In genomic region chr7:17007300-17007699, GRCm38 (mm10) we compare ENCODE assay signal across 9 mouse cellular contexts. TPM values are rescaled to one million over a fixed set of nuclear protein-coding genes. Genes with fewer than 3 reads are reported as not detected.
DNase-seq lines count a peak whose midpoint lies in the region; ATAC-seq and TF ChIP-seq lines count a peak whose summit lies in the region.
"Had no signal": no experiment of that assay in that cellular context is flagged by ENCODE, and none has a peak within 500 bp of the region (broad histone marks: within the 10 kb centered on the region; RNA-seq: fewer than 3 reads in every experiment).

No protein-coding gene starts in this region.

- peaks cover 26% of the 10 kb centered on the region for H3K4me1 ChIP-seq in liver, adult 2 months (ENCODE audit: control insufficient read depth, insufficient read depth, low read length)
- H3K4me1 ChIP-seq in liver, embryonic 11.5 days (replicated peaks; ENCODE audit: control insufficient read depth, insufficient read depth, low read length), result no peaks in the 10 kb centered on the region
- no peaks in the 10 kb centered on the region for H3K4me1 ChIP-seq in kidney, embryonic 16.5 days (ENCODE audit: insufficient read depth, low read length)
- no peaks in the 10 kb centered on the region for H3K4me1 ChIP-seq in stomach, postnatal 0 days (replicated peaks; ENCODE audit: control insufficient read depth, insufficient read depth)
- H3K4me1 ChIP-seq in heart, embryonic 11.5 days (ENCODE audit: control insufficient read depth, insufficient read depth, low read length), result no peaks in the 10 kb centered on the region
- H3K4me1 ChIP-seq: forebrain, embryonic 13.5 days had no signal

- TF ChIP-seq CTCF in liver, adult 2 months (IDR thresholded peaks at IDR 0.05; ENCODE audit: low read depth, low read length), result peak; percentile 90
- TF ChIP-seq CTCF in stomach, postnatal 0 days (IDR thresholded peaks at IDR 0.05; ENCODE audit: low read depth), result peak; percentile 93

- H3K9ac ChIP-seq in liver, adult 2 months (ENCODE audit: low read depth, low read length), result no peak overlapping the region
- no peak overlapping the region for H3K9ac ChIP-seq in liver, embryonic 11.5 days (ENCODE audit: low read depth, low read length)
- H3K9ac ChIP-seq in kidney, embryonic 16.5 days (replicated peaks; ENCODE audit: low read length), result no peak overlapping the region
- no peak overlapping the region for H3K9ac ChIP-seq in stomach, postnatal 0 days (ENCODE audit: low read length)
- no peak overlapping the region for H3K9ac ChIP-seq in heart, embryonic 11.5 days (ENCODE audit: low read depth, low read length)
- H3K9ac ChIP-seq: forebrain, embryonic 13.5 days; liver, embryonic 13.5 days had no signal

- no peak overlapping the region for H3K4me3 ChIP-seq in liver, adult 2 months (ENCODE audit: insufficient read depth, low read depth, low read length)
- H3K4me3 ChIP-seq in liver, embryonic 11.5 days (ENCODE audit: low read depth, low read length), result no peak overlapping the region
- no peak overlapping the region for H3K4me3 ChIP-seq in kidney, embryonic 16.5 days (ENCODE audit: low read length)
- H3K4me3 ChIP-seq in stomach, postnatal 0 days (ENCODE audit: low read depth, low read length), result no peak overlapping the region
- H3K4me3 ChIP-seq in heart, embryonic 11.5 days (ENCODE audit: low read depth, low read length), result no peak overlapping the region
- H3K4me3 ChIP-seq: forebrain, embryonic 13.5 days; liver, embryonic 13.5 days had no signal

- peak overlapping the region; percentile 35 for H3K27ac ChIP-seq in liver, adult 2 months (replicated peaks; ENCODE audit: insufficient read depth, low read depth, low read length)
- no peak overlapping the region for H3K27ac ChIP-seq in liver, embryonic 11.5 days (ENCODE audit: low read depth, low read length)
- H3K27ac ChIP-seq in kidney, embryonic 16.5 days (ENCODE audit: low read length), result no peak overlapping the region
- no peak overlapping the region for H3K27ac ChIP-seq in stomach, postnatal 0 days (replicated peaks)
- no peak overlapping the region for H3K27ac ChIP-seq in heart, embryonic 11.5 days (ENCODE audit: low read depth, low read length)
- H3K27ac ChIP-seq: forebrain, embryonic 13.5 days; liver, embryonic 13.5 days had no signal

- no peak for TF ChIP-seq POLR2A in liver, adult 2 months (IDR thresholded peaks at IDR 0.05; ENCODE audit: extremely low read depth, insufficient read depth, low read length)

- 56% methylated on average over 4 of the region's 4 CpGs for WGBS in liver, adult 2 months
- 83% methylated on average over 4 of the region's 4 CpGs for WGBS in liver, embryonic 11.5 days
- WGBS in kidney, embryonic 16.5 days, result 79% methylated on average over 4 of the region's 4 CpGs
- 70% methylated on average over 4 of the region's 4 CpGs for WGBS in stomach, postnatal 0 days
- WGBS in heart, embryonic 11.5 days (ENCODE audit: insufficient replicate concordance), result 81% methylated on average over 4 of the region's 4 CpGs

- no peak overlapping the region for H3K4me2 ChIP-seq in liver, embryonic 11.5 days
- no peak overlapping the region for H3K4me2 ChIP-seq in kidney, embryonic 16.5 days (replicated peaks; ENCODE audit: low read depth, low read length)
- H3K4me2 ChIP-seq in stomach, postnatal 0 days (replicated peaks; ENCODE audit: low read depth), result no peak overlapping the region
- H3K4me2 ChIP-seq in heart, embryonic 11.5 days, result no peak overlapping the region
- H3K4me2 ChIP-seq: forebrain, embryonic 13.5 days; liver, embryonic 13.5 days had no signal

- H3K36me3 ChIP-seq in liver, adult 2 months (ENCODE audit: control insufficient read depth, insufficient read depth, low read length), result peaks cover 5% of the 10 kb centered on the region; the same call in 1 of the 2 replicates
- H3K36me3 ChIP-seq in liver, embryonic 11.5 days (ENCODE audit: control insufficient read depth, insufficient read depth, low read length), result peaks cover 70% of the 10 kb centered on the region
- peaks cover 76% of the 10 kb centered on the region for H3K36me3 ChIP-seq in kidney, embryonic 16.5 days (ENCODE audit: insufficient read depth, low read length)
- H3K36me3 ChIP-seq in stomach, postnatal 0 days (ENCODE audit: control insufficient read depth, insufficient read depth, low read length), result peaks cover 44% of the 10 kb centered on the region
- peaks cover 57% of the 10 kb centered on the region for H3K36me3 ChIP-seq in heart, embryonic 11.5 days (ENCODE audit: control insufficient read depth, insufficient read depth, low read length)

- H3K9me3 ChIP-seq in liver, embryonic 11.5 days (ENCODE audit: control insufficient read depth, low read length), result no peaks in the 10 kb centered on the region
- H3K9me3 ChIP-seq in kidney, embryonic 16.5 days (ENCODE audit: low read length), result no peaks in the 10 kb centered on the region
- H3K9me3 ChIP-seq in stomach, postnatal 0 days (ENCODE audit: control insufficient read depth, low read length), result no peaks in the 10 kb centered on the region
- H3K9me3 ChIP-seq in heart, embryonic 11.5 days (replicated peaks; ENCODE audit: control insufficient read depth, low read length), result no peaks in the 10 kb centered on the region
- H3K9me3 ChIP-seq: forebrain, embryonic 13.5 days; liver, embryonic 13.5 days had no signal

- H3K79me2 ChIP-seq in liver, adult 2 months (ENCODE audit: control insufficient read depth, insufficient read depth, low read length), result no peaks in the 10 kb centered on the region

- no peaks in the 10 kb centered on the region for H3K27me3 ChIP-seq in liver, adult 2 months (ENCODE audit: control insufficient read depth, insufficient read depth, low read length)
- no peaks in the 10 kb centered on the region for H3K27me3 ChIP-seq in liver, embryonic 11.5 days (replicated peaks; ENCODE audit: control insufficient read depth, insufficient read depth, low read length)
- H3K27me3 ChIP-seq in kidney, embryonic 16.5 days (ENCODE audit: insufficient read depth, low read length), result no peaks in the 10 kb centered on the region
- H3K27me3 ChIP-seq in stomach, postnatal 0 days (ENCODE audit: control insufficient read depth, insufficient read depth, low read length), result no peaks in the 10 kb centered on the region
- H3K27me3 ChIP-seq in heart, embryonic 11.5 days (ENCODE audit: control insufficient read depth, insufficient read depth, low read length), result no peaks in the 10 kb centered on the region
- H3K27me3 ChIP-seq: forebrain, embryonic 13.5 days; liver, embryonic 13.5 days had no signal

- peak; percentile 95 for DNase-seq in liver, adult 2 months (ENCODE audit: extremely low read depth, low read depth, low spot score)
- no peak for DNase-seq in liver, embryonic 11.5 days (ENCODE audit: low spot score)
- peak; percentile 78 for DNase-seq in stomach, postnatal 0 days (ENCODE audit: low spot score)
- no peak for DNase-seq in frontal cortex, postnatal 14 days (ENCODE audit: low spot score in 2 of 2)
- DNase-seq: liver, embryonic 13.5 days had no signal

- no peak for ATAC-seq in liver, embryonic 11.5 days (replicated peaks; ENCODE audit: low FRiP score)
- peak; percentile 42 for ATAC-seq in activated CD4-positive, CD25-positive, alpha-beta regulatory T cell, adult 4 months
- ATAC-seq in kidney, embryonic 16.5 days (ENCODE audit: low FRiP score, low TSS enrichment), result 0 out of 2 replicates have a peak, but pooled peaks have one; percentile 40
- peak; percentile 63 for ATAC-seq in stomach, postnatal 0 days (ENCODE audit: low FRiP score, low TSS enrichment)
- ATAC-seq in heart, embryonic 11.5 days (replicated peaks; ENCODE audit: insufficient number of reproducible peaks, low FRiP score, low TSS enrichment), result no peak
- ATAC-seq: forebrain, embryonic 13.5 days had no signal

- TF ChIP-seq EP300 in stomach, postnatal 0 days (optimal IDR thresholded peaks at IDR 0.05), result no peak

RNA-seq across cellular contexts. Expression of gene Ccdc8, which starts 14.8 kb away (rescaled TPM):
- 0.40 and 0.46 TPM in 2 replicates for total RNA-seq in liver, adult 2 months (2014; rRNA removed)
- 0.21 and 0.35 TPM in 2 replicates for polyA plus RNA-seq in liver, adult 2 months (2012; rRNA removed)
- polyA plus RNA-seq in liver, embryonic 11.5 days (2014; fragmentation: Nextera tagmentation; extraction: Ambion mirVana), result 13.2 and 13.5 TPM in 2 replicates
- polyA plus RNA-seq in activated CD4-positive, CD25-positive, alpha-beta regulatory T cell, adult 4 months (2017; shearing (Covaris generic)), result under 1 TPM in 1 of 2 experiments, not detected in 1; 0.16 TPM
- polyA plus RNA-seq in kidney, embryonic 16.5 days (2015; fragmentation: Nextera tagmentation; extraction: Ambion mirVana), result 49.6 and 53.8 TPM in 2 replicates
- 4.7 and 6.7 TPM in 2 replicates for polyA plus RNA-seq in stomach, postnatal 0 days (2015; fragmentation: Nextera tagmentation; extraction: Ambion mirVana)
- polyA plus RNA-seq in heart, embryonic 11.5 days (2014; fragmentation: Nextera tagmentation; extraction: Ambion mirVana), result 22.6 and 36.1 TPM in 2 replicates

RNA-seq across cellular contexts. Expression of gene Ppp5c, which starts 20.4 kb away (rescaled TPM):
- 24.2 and 39.9 TPM in 2 replicates for total RNA-seq in liver, adult 2 months (2014; rRNA removed)
- polyA plus RNA-seq in liver, adult 2 months (2012; rRNA removed), result 93.2 and 112 TPM in 2 replicates
- 124 and 128 TPM in 2 replicates for polyA plus RNA-seq in liver, embryonic 11.5 days (2014; fragmentation: Nextera tagmentation; extraction: Ambion mirVana)
- polyA plus RNA-seq in activated CD4-positive, CD25-positive, alpha-beta regulatory T cell, adult 4 months (2017; shearing (Covaris generic)), result 10 to 100 TPM; 49.6 to 63.3 TPM
- 122 and 125 TPM in 2 replicates for polyA plus RNA-seq in kidney, embryonic 16.5 days (2015; fragmentation: Nextera tagmentation; extraction: Ambion mirVana)
- polyA plus RNA-seq in stomach, postnatal 0 days (2015; fragmentation: Nextera tagmentation; extraction: Ambion mirVana), result 51.6 and 57.5 TPM in 2 replicates
- 87.0 and 95.3 TPM in 2 replicates for polyA plus RNA-seq in heart, embryonic 11.5 days (2014; fragmentation: Nextera tagmentation; extraction: Ambion mirVana)

RNA-seq across cellular contexts. Expression of gene Gm42372, which starts 24.4 kb away (rescaled TPM):
- total RNA-seq in liver, adult 2 months (2014; rRNA removed), result 0.07 TPM in 1 of 2 replicates, not detected in the other
- polyA plus RNA-seq in liver, adult 2 months (2012; rRNA removed), result not detected in 2 replicates
- polyA plus RNA-seq in liver, embryonic 11.5 days (2014; fragmentation: Nextera tagmentation; extraction: Ambion mirVana), result 0.15 and 0.16 TPM in 2 replicates
- 1 to 10 TPM; 3.6 to 4.2 TPM for polyA plus RNA-seq in activated CD4-positive, CD25-positive, alpha-beta regulatory T cell, adult 4 months (2017; shearing (Covaris generic))
- polyA plus RNA-seq in kidney, embryonic 16.5 days (2015; fragmentation: Nextera tagmentation; extraction: Ambion mirVana), result 0.20 and 0.26 TPM in 2 replicates
- polyA plus RNA-seq in stomach, postnatal 0 days (2015; fragmentation: Nextera tagmentation; extraction: Ambion mirVana), result 0.15 and 0.16 TPM in 2 replicates
- polyA plus RNA-seq in heart, embryonic 11.5 days (2014; fragmentation: Nextera tagmentation; extraction: Ambion mirVana), result 0.20 TPM in 2 replicates

RNA-seq across cellular contexts. Expression of gene Pnmal1, which starts 47.8 kb away (rescaled TPM):
- not detected in 2 replicates for total RNA-seq in liver, adult 2 months (2014; rRNA removed)
- not detected in 2 replicates for polyA plus RNA-seq in liver, adult 2 months (2012; rRNA removed)
- polyA plus RNA-seq in liver, embryonic 11.5 days (2014; fragmentation: Nextera tagmentation; extraction: Ambion mirVana), result 0.18 and 0.52 TPM in 2 replicates
- not detected for polyA plus RNA-seq in activated CD4-positive, CD25-positive, alpha-beta regulatory T cell, adult 4 months (2017; shearing (Covaris generic))
- polyA plus RNA-seq in kidney, embryonic 16.5 days (2015; fragmentation: Nextera tagmentation; extraction: Ambion mirVana), result 0.62 and 0.65 TPM in 2 replicates
- 1.7 and 1.8 TPM in 2 replicates for polyA plus RNA-seq in stomach, postnatal 0 days (2015; fragmentation: Nextera tagmentation; extraction: Ambion mirVana)
- 0.18 and 0.46 TPM in 2 replicates for polyA plus RNA-seq in heart, embryonic 11.5 days (2014; fragmentation: Nextera tagmentation; extraction: Ambion mirVana)

RNA-seq across cellular contexts. Expression of gene Hif3a, which starts 54.9 kb away (rescaled TPM):
- 0.07 and 0.09 TPM in 2 replicates for total RNA-seq in liver, adult 2 months (2014; rRNA removed)
- 0.01 and 0.05 TPM in 2 replicates for polyA plus RNA-seq in liver, adult 2 months (2012; rRNA removed)
- polyA plus RNA-seq in liver, embryonic 11.5 days (2014; fragmentation: Nextera tagmentation; extraction: Ambion mirVana), result 28.3 and 32.1 TPM in 2 replicates
- polyA plus RNA-seq in activated CD4-positive, CD25-positive, alpha-beta regulatory T cell, adult 4 months (2017; shearing (Covaris generic)), result under 1 TPM; 0.32 to 0.49 TPM
- polyA plus RNA-seq in kidney, embryonic 16.5 days (2015; fragmentation: Nextera tagmentation; extraction: Ambion mirVana), result 25.2 and 26.1 TPM in 2 replicates
- 3.4 and 4.0 TPM in 2 replicates for polyA plus RNA-seq in stomach, postnatal 0 days (2015; fragmentation: Nextera tagmentation; extraction: Ambion mirVana)
- polyA plus RNA-seq in heart, embryonic 11.5 days (2014; fragmentation: Nextera tagmentation; extraction: Ambion mirVana), result 31.6 and 37.2 TPM in 2 replicates

Comparison
In these comparisons a context has a peak if more than half of its experiments do, and no peak if none do; other contexts are left out.
1. DNase-seq: peak in liver, adult 2 months (single experiment) and stomach, postnatal 0 days (single experiment); none in liver, embryonic 11.5 days (single experiment) and frontal cortex, postnatal 14 days (0 of 2).
2. ATAC-seq: peak in activated CD4-positive, CD25-positive, alpha-beta regulatory T cell, adult 4 months (single experiment), kidney, embryonic 16.5 days (single experiment) and stomach, postnatal 0 days (single experiment); none in liver, embryonic 11.5 days (single experiment) and heart, embryonic 11.5 days (single experiment).